Mouse (Mus musculus) skeletal muscle tissue, adult 2 months (tissue): ENCODE measurements around the gene Pkm.
A peak's percentile ranks its signal among the peaks of the same experiment; 100 is the strongest.

Experiments
- DNase-seq: peaks from one replicate; pipeline ENCODE4 v3.0.0-alpha.2; 2012; ENCODE audit warnings: low read depth, low spot score

The Pkm gene

DNA sequence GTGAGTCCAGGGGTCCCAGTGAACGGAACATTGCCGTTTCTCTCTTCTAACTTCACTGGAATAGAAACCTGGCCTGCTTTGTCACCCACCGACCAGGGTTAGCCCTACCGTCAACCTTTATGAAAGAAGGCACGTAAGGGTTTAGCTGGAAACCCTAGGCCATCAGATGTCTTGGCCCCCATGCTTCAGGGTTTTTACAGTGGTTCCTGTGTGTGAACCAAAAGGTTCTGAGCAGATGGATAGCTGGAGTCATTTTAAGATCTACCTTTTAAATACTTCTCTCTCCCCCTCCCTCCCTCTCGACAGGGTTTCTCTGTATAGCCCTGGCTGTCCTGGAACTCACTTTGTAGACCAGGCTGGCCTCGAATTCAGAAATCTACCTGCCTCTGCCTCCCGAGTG is 9.8 kb downstream of the Pkm start:
- no peak for DNase-seq

- DNase-seq, result no peak
Observed at GRCm38 (mm10) chr9:59666813-59667212, 10.6 kb downstream of the Pkm start.

GRCm38 (mm10) chr9:59667250-59667649 is 11.1 kb downstream of the Pkm start:
- DNase-seq, result peak; percentile 78

DNA sequence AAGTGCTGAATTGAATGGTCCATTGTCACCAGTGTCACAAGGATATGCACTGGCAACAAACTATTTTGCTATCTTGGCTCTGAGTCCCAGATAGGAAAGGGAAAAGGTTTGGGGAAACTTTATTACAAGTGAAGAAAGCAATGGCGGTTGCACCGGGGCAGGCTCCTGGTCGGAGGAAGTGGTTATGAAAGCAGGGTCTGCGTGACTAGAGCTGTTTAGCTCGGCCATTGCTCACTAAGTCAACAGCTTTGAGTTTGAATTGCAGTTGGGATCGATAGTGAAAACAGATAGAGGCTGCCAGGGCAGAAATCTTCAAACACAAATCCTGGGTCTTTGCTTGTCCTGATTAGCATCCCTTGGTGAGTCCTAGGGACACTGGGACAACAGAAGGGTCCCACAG is 11.7 kb downstream of the Pkm start:
- no peak for DNase-seq

GRCm38 (mm10) chr9:59668473-59668872 is 12.3 kb downstream of the Pkm start:
- DNase-seq, result no peak

DNA sequence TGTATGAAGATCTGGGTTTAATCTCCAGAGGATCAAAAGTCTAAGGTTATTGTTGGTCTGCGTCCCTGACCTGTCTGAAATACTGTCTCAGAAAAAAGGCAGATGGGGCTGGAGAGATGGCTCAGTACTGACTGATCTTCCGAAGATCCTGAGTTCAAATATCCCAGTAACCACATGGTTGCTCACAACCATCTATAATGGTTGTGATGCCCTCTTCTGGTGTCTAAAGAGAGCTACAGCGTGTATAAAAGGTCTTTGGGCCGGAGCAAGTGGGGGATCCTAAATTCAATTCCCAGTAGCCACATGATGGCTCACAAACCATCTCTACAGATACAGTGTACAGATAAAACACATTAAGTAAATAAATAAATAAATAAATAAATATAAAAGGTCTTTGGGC is 13.0 kb downstream of the Pkm start:
- DNase-seq, result no peak

DNA sequence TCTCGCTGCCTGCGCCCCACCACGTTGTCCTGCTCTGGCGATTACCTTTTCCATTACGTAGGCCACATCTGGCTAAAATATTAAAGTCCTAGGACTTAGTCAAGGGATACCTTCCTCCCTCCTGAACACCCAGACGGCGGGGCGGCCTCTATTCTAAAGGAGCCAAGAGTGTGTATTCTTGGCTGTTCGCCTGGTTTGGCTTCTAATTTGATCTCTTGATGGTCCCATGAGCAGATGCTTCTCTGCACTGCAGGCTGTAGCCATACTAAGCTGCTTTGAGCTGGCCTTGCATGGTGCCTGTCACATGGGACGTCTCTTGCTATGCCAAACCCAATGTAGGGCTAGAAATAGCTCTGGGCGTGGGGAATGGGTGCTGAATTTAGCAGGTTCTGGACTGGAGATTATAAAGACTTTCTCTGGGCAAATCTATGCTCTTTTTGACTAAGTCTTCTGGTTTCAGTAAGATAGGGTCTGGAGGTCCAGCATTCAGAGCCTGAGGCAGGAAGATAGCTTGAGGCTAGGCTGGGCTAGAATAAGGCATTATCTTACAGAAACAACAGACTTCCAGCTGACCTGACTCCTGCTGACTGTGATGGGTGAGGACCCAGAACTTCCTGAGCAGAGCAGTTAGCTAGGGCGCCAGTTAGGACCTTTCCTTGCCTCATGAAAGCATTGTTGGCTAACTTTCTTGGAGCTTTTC is 16.2 kb downstream of the Pkm start:
- DNase-seq, result peak; percentile 92

DNA sequence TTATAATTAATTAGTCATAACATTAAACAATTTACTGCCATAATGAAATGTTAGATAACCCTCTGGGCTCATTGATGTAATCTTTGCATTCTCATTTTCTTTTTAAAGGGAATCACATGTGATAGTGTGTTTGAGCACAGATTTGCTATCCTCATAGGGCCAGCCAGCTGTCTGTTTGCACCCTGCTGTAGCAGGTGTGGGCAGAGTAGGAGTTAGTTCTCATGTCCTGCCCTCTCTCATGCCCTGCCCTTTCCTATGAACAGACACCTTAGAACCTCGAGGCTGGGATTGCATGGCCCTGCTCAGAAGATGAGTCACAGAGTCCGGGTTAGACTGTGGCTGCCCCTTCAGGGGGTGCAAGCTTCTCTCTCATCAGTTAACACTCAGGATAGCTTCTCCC is 17.3 kb downstream of the Pkm start:
- DNase-seq, result no peak

DNA sequence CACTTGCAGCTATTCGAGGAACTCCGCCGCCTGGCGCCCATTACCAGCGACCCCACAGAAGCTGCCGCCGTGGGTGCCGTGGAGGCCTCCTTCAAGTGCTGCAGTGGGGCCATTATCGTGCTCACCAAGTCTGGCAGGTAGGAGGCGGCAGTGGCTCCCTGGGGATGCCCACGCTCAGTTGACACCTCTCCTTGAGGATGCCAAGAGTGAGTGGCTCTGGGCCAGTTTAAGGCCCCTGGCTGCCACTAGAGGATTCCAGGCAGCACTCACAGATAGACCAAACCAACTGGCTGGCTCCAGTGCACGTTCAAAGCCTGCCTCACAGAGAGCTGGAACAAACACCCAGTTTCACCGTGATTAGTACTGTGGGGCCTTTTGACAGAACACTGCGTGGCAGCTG is 19.4 kb downstream of the Pkm start:
- DNase-seq, result no peak

- no peak for DNase-seq
Observed at GRCm38 (mm10) chr9:59678313-59678712, 22.1 kb downstream of the Pkm start.

- no peak for DNase-seq
Observed at GRCm38 (mm10) chr9:59679678-59680533, 23.7 kb downstream of the Pkm start, which contains the start of gene Gramd2. Gene Gramd2 (plus strand): TSS chr9:59680144.

- DNase-seq, result no peak
Observed at GRCm38 (mm10) chr9:59680534-59680875, 24.3 kb downstream of the Pkm start.

DNA sequence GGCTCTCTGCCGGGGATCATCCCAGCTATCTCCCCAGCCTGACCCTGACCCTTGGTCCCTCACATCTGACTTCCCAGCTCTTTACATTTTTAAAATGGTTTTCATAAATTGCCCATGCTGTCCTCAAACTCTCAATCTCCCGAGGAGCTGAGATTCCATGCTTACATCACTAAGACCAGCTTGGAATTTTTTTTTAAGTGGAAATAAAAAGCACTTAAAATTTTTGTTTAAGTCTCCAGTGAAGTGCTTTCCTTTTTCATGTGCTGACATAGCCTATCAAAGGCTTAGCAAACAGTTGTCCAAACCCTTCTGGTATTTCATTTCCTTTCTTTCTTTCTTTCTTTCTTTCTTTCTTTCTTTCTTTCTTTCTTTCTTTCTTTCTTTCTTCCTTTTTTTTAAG is 27.9 kb downstream of the Pkm start:
- no peak for DNase-seq

DNA sequence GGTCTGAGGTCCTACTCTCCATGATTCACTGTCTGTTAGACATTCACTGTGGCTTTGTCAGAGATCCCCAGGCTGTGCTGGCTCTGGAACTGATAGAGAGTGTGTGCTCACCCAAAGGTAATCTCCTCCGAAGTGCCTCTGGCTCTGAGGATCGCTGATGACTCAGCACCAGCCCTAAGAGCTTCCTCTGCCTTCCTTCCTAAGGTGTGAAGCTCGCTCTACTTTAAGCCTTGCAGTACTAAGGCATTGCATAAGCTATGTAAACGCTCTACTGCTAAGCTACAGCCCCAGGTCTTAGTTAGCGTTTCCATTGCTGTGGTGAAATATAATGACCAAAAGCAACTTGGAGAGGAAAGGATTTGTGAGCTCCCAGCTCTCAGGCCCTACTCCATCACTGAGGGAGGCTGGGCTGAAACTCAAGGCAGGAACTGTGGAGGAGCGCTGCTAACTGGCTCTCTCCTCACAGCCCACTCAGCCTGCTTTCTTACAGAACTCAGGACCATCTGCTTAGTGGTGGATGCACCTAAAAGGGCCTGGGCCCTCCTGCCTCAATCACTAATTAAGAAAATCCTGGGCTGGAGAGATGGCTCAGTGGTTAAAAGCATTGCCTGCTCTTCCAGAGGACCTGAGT is 31.4 kb downstream of the Pkm start:
- DNase-seq, result no peak

GRCm38 (mm10) chr9:59691635-59692094 is 35.5 kb downstream of the Pkm start:
- peak; percentile 77 for DNase-seq

- peak; percentile 48 for DNase-seq
Observed at GRCm38 (mm10) chr9:59692145-59692544, 36.0 kb downstream of the Pkm start.

DNA sequence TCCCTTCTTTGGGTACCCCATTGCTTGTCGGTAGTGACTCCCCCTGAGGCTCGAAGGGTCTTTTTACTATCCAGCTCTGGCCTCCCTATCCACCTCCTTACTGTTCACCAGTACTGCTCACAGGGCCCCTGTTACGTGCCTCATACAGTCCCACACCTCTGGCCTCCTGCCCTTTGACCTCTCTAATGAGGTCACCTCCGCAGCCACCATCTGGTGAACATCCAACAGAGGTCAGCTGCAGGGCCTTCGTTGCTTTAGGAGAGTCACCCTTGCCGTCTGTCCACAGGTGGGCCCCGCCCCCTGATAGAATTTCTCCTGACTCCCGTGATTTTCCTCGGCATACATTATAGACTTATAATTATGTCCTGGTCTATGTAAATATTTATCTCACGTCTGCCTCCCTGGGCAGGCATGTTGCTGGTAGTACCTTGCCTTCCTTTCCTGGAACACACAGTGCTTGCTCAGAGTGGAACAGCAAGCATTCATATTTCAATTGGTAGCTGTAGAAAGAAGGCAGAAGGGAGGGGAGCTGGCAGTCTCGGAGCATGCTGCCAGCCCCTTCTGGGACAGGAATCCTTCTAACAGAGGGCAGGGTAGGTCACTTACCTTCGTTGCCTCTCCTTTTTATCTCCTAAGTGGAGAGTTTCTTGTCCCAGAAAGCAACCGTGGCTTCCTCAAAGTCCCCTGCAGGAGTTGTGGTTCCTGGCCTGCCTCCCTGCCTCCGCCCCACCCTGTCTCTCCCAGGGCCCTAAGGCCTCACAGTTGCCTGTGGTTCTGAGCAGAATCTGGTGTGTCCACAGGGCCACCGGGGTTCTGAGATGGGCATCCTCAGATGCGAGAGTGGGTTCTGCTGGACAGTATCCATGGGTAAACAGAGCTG is 38.6 kb downstream of the Pkm start:
- DNase-seq, result no peak

GRCm38 (mm10) chr9:59695451-59695813 is 39.3 kb downstream of the Pkm start:
- peak; percentile 69 for DNase-seq

- no peak for DNase-seq
Observed at GRCm38 (mm10) chr9:59696381-59696780, 40.2 kb downstream of the Pkm start.

- no peak for DNase-seq
Observed at GRCm38 (mm10) chr9:59701094-59701493, 44.9 kb downstream of the Pkm start.

- no peak for DNase-seq
Observed at GRCm38 (mm10) chr9:59703099-59703498, 46.9 kb downstream of the Pkm start.
